Mouse (Mus musculus) forebrain, embryonic 15.5 days (tissue): ENCODE results near the gene Fam50b. TPM values are rescaled to one million over a fixed set of nuclear protein-coding genes. Genes with fewer than 3 reads are reported as not detected.

Source experiments
- ATAC-seq: fragments of 200-750 bp; cut with Nextera tagmentation; replicated peaks from 2 replicates; pipeline ENCODE4 v1.8.0; 2017; ENCODE audit warnings: mild to moderate bottlenecking, moderate TSS enrichment, moderate library complexity
- H3K27ac ChIP-seq: fragments of 300-500 bp; sonication (generic); replicated peaks from 2 replicates; pipeline ENCODE4 v1.5.1; 2015; ENCODE audit warnings: mild to moderate bottlenecking, inconsistent platforms
- H3K27me3 ChIP-seq: fragments of 300-500 bp; sonication (generic); 2 replicates; pipeline ENCODE4 v1.6.1; 2015; ENCODE audit warnings: inconsistent platforms
- H3K36me3 ChIP-seq: fragments of 300-500 bp; sonication (generic); 2 replicates; pipeline ENCODE4 v1.6.1; 2015; ENCODE audit warnings: mild to moderate bottlenecking, inconsistent platforms
- H3K4me1 ChIP-seq: fragments of 300-500 bp; sonication (generic); 2 replicates; pipeline ENCODE4 v1.6.1; 2015; ENCODE audit warnings: inconsistent platforms
- H3K4me2 ChIP-seq: fragments of 300-500 bp; sonication (generic); replicated peaks from 2 replicates; pipeline ENCODE4 v1.6.1; 2015; ENCODE audit warnings: mild to moderate bottlenecking, inconsistent platforms
- H3K4me3 ChIP-seq: fragments of 300-500 bp; sonication (generic); 2 replicates; pipeline ENCODE4 v1.5.1; 2015; ENCODE audit warnings: mild to moderate bottlenecking, inconsistent platforms
- H3K9ac ChIP-seq: fragments of 300-500 bp; sonication (generic); replicated peaks from 2 replicates; pipeline ENCODE4 v1.6.1; 2015; ENCODE audit warnings: mild to moderate bottlenecking, inconsistent platforms
- H3K9me3 ChIP-seq: fragments of 300-500 bp; sonication (generic); 2 replicates; pipeline ENCODE4 v1.6.1; 2016; ENCODE audit warnings: inconsistent platforms
- WGBS: fragments of 180-500 bp; shearing (Covaris S2); methylation state at CpG from one replicate; pipeline ENCODE4 v1.1.7; 2015; ENCODE audit warnings: mixed read lengths; 5-methylcytosine and 5-hydroxymethylcytosine counted together
- polyA plus RNA-seq: library from polyadenylated mRNA; unstranded; fragments of >200 nt; fragmentation: Nextera tagmentation; extraction: Ambion mirVana; gene quantifications from 2 replicates; pipeline ENCODE4 v1.2.1, GENCODE M21; 2015

Gene Fam50b
- polyA plus RNA-seq, 1 experiment from 2014 or later: not detected

DNA sequence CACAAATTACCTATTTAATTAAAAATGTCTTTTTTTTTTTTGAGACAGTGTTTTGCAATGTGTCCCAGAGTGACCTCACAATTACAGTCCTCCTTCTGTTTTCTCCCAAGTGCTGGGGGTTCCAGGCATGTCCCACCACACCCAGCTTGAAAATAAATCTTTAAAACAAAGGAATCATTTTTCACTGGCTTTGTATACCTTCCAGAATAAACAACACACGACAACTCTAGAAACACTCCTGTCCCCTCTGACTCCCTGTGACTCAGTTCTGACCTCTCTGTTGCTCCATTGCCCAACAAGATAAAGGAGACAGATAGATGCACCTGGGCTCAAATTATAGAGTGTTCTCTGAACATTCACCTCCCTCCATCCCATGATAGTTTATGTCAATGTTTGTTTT, 21.8 kb upstream of the Fam50b start:
- Histone ChIP-seq H3K4me3 (no peak overlapping the region), H3K4me1 (no peaks in the 10 kb centered on the region), H3K36me3 (no peaks in the 10 kb centered on the region), H3K27ac (no peak overlapping the region), H3K4me2 (no peak overlapping the region), H3K9me3 (no peaks in the 10 kb centered on the region), H3K9ac (no peak overlapping the region), H3K27me3 (no peaks in the 10 kb centered on the region)
- 75% methylated on average over 1 of the region's 1 CpGs for WGBS
- no peak for ATAC-seq

DNA sequence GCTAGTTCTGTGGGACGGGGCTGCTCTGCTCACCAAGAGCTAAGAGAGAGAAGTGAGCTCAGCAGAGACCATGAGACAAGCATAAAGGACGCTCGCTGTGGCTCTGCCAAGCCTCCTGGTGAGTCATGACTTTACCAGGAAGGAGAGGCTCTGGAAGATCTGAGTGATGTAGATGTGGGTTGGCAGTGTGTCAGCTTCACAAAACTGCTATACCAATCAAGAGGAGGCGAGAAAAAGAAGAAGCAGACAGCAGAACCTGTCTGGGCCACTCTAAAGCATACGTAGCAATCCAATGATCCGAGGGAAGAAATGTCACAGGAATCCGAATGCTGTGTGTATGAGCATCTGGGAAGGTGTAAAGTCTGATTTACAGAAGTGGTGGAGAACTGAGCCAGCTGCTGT, 19.2 kb upstream of the Fam50b start:
- no peak overlapping the region for H3K4me2 ChIP-seq
- no peak overlapping the region for H3K4me3 ChIP-seq
- no peaks in the 10 kb centered on the region for H3K9me3 ChIP-seq
- H3K27ac ChIP-seq: no peak overlapping the region
- no peaks in the 10 kb centered on the region for H3K4me1 ChIP-seq
- H3K27me3 ChIP-seq: no peaks in the 10 kb centered on the region
- no peak overlapping the region for H3K9ac ChIP-seq
- no peak for ATAC-seq
- WGBS: 50% methylated on average over 7 of the region's 7 CpGs
- no peaks in the 10 kb centered on the region for H3K36me3 ChIP-seq

DNA sequence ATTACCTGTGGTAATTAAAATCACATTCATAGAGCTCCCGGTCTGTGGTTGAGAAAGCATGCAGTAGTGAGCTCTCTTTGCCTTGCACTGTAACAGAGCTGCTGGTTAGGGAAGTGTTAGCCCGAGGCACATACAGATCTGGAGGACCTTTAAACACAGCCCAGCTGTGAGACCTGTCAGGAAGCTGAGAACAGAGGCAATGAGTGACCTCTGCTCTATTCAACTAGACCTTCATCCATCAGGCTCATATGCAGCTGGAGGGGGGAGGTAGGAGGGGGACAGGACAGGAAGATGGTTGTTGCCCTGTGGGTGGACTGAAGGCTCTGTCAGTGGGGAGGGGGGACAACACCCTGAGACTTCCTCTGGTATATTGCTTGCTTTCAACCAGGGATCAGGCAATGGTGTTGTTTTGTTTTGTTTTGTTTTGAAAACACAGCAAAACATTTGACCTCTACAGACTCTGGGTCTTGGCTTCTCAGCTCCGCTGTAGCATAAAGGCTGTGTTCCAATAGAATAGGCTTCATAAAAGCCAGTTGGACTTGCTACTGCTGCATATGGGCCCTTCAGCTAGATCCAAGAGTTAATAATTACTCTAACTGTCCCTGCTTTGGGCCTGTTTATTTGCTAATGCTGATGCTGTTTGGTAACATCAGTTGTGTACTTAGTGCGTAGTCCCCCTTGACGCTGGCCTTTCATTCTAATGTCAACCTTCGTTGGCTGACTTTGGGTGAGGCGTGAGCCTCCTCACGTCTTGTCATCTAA, 9.6 kb upstream of the Fam50b start:
- Histone ChIP-seq H3K4me3 (no peak overlapping the region), H3K9ac (no peak overlapping the region), H3K4me1 (peaks cover 3% of the 10 kb centered on the region; the same call in 1 of the 2 replicates), H3K9me3 (no peaks in the 10 kb centered on the region), H3K4me2 (no peak overlapping the region), H3K27ac (no peak overlapping the region), H3K27me3 (no peaks in the 10 kb centered on the region), H3K36me3 (no peaks in the 10 kb centered on the region)
- WGBS: 87% methylated on average over 8 of the region's 8 CpGs
- no peak for ATAC-seq

DNA sequence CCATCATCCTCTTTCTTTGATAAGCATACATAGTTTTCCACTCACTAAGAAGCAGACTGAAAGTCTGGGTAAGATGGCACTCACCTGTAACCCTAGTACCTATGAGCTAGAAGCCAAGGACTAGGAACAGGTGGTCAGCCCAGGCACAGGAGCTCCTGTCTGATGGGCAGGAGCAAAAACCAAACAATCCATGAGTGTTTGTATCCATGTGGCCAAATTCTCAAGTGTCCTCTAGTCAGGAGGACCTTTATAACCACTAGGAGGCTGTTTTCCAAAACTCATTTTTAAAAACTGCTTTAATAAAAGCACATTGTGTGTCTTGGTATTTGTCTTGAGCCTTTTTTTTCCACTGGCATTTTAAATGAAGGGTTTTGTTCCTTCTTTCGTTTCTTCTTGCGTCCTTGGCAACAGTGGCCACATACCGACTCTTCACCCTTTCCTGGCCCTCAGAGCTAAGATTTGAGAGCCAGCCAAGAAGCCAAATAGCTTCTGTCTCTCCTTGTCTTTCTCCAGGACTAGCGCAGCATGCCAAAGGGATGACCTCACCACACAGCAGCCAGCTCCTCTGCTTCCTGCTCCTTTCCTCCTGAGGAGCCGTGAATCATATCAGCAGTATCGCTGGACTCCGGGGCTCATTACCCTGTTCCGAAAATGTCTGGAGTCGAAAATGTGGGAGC, 8.7 kb upstream of the Fam50b start:
- H3K4me3 ChIP-seq: no peak overlapping the region
- ATAC-seq: no peak

DNA sequence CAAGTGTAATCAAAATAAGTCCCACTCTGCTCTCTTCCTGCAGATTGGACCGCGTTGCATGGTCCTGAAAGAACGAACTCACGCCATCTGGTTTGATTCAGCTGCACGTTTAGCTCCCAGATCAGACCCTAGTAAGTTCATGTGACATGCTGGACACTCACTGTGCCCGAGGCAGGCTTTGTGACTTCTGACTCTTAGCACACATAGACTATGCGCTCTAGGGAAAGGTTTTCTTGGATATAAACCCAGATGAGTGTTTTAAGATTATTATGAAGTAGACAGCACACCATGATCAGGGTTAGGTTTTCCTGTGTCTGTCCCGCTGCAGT, 8.2 kb upstream of the Fam50b start:
- Histone ChIP-seq H3K27me3 (no peaks in the 10 kb centered on the region), H3K36me3 (no peaks in the 10 kb centered on the region), H3K9me3 (no peaks in the 10 kb centered on the region), H3K4me1 (peaks cover 3% of the 10 kb centered on the region; the same call in 1 of the 2 replicates), H3K9ac (no peak overlapping the region), H3K4me2 (no peak overlapping the region), H3K4me3 (no peak overlapping the region), H3K27ac (no peak overlapping the region)
- ATAC-seq: no peak
- 79% methylated on average over 8 of the region's 8 CpGs for WGBS

More for the DNA sequence above, 8.7 kb upstream of the Fam50b start:
- Histone ChIP-seq H3K36me3 (no peaks in the 10 kb centered on the region), H3K9ac (no peak overlapping the region), H3K27ac (no peak overlapping the region), H3K4me1 (peaks cover 3% of the 10 kb centered on the region; the same call in 1 of the 2 replicates), H3K4me2 (no peak overlapping the region), H3K27me3 (no peaks in the 10 kb centered on the region), H3K9me3 (no peaks in the 10 kb centered on the region)
- 45% methylated on average over 9 of the region's 9 CpGs for WGBS

DNA sequence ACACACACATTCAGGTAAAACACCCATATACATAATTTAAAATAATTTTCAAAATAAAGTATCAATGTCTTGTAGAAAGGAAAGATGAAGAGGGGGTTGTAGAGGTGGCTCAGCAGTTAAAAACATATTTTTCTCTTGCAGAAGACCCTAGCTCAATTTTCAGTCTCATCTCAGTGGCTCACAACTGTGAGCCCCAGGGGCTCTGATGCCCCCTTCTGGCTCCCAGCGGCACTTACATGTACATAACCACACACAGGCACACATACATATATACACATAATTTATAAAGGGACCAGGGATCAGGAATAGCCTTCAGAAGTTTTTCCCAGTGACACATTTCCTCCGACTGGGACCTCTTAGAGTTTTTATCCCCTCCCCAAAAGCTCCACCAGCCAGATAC, 7.6 kb upstream of the Fam50b start:
- ATAC-seq: no peak
- no peaks in the 10 kb centered on the region for H3K9me3 ChIP-seq
- H3K36me3 ChIP-seq: no peaks in the 10 kb centered on the region
- no peak overlapping the region for H3K9ac ChIP-seq
- 87% methylated on average over 2 of the region's 2 CpGs for WGBS
- no peaks in the 10 kb centered on the region for H3K27me3 ChIP-seq
- no peak overlapping the region for H3K4me3 ChIP-seq
- H3K4me1 ChIP-seq: peaks cover 3% of the 10 kb centered on the region; the same call in 1 of the 2 replicates
- H3K27ac ChIP-seq: no peak overlapping the region
- no peak overlapping the region for H3K4me2 ChIP-seq

DNA sequence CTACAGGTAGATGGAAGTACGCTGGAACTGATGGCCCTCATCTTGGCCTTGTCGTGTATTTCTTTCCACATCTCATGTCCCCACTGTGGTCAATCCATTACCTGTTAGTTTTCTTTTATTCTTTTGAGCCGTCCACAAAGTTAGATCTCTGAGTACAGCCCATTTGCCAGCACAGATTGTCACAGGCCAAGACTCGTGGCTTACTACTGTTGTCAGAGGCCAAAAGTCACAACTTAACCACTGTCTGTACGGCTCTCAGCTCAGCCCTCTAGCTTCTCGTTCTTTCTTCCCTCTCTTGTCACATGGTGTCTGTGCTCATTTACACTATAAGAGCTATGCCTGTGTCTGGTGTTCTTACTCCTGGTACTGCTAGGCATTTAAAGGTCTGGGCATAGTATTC, 3.1 kb upstream of the Fam50b start:
- no peaks in the 10 kb centered on the region for H3K9me3 ChIP-seq
- 89% methylated on average over 6 of the region's 6 CpGs for WGBS
- no peak overlapping the region for H3K9ac ChIP-seq
- H3K27me3 ChIP-seq: no peaks in the 10 kb centered on the region
- no peak overlapping the region for H3K4me2 ChIP-seq
- no peak overlapping the region for H3K4me3 ChIP-seq
- no peak for ATAC-seq
- peaks cover 10% of the 10 kb centered on the region for H3K4me1 ChIP-seq
- H3K27ac ChIP-seq: no peak overlapping the region
- H3K36me3 ChIP-seq: no peaks in the 10 kb centered on the region

DNA sequence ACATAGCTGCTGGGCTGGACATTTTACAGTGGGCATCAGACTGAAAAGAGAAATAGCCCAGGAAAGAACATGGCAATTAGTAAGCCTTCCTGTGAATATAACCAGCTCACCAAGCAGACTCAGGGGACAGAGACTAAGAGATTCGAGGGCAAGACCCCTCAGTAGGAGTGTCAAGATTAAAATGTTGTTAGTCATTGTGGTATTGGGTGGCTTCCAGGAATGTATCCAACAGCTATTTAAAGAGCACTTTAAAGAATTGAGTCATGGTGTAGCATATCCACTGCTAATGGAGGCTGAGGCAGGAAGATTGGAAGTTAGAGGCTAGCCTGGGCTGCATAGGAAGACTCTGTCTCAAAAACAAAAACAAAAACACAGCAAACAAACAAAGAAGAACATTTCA, 870 bp upstream of the Fam50b start:
- H3K9ac ChIP-seq: no peak overlapping the region
- no peak overlapping the region for H3K27ac ChIP-seq
- no peak overlapping the region for H3K4me3 ChIP-seq
- H3K27me3 ChIP-seq: no peaks in the 10 kb centered on the region
- no peaks in the 10 kb centered on the region for H3K9me3 ChIP-seq
- no peak for ATAC-seq
- peaks cover 18% of the 10 kb centered on the region for H3K4me1 ChIP-seq
- no peaks in the 10 kb centered on the region for H3K36me3 ChIP-seq
- H3K4me2 ChIP-seq: no peak overlapping the region
- 56% methylated on average over 1 of the region's 1 CpGs for WGBS

DNA sequence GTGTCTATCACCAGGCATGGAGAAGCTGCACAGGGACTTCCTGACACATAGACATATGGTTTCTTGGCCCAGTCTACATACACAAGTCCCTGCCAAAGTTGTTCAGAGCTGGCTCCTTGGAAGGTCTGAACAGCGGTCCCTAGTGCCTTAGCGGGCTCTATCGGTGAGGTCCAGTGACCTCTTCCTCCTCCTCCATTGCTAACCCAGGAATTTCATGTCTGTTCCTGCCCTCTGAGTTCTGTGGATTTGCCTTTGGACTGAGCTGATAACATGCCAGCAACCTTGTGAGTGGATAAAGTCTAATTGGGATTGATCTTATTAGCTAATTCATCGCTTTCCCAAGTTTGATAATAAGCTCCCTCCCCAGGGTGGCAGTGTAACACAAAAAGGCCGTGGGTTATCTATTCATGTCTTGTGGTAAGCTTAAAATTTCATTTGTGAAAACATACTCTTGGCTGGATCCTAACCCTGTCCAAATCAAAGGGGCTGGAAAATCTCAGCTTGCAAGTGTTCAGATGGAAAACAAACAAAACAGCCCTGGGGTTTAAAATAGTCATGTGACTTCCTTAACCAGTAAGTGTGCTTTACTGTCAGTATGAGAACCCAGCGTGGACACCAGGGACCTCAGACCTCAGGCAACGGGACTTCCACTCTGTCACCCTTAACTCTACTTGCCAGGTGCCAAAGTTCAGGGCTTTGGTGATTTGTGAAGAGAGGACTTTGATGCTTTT, 3.5 kb downstream of the Fam50b start:
- Histone ChIP-seq H3K27me3 (no peaks in the 10 kb centered on the region), H3K27ac (no peak overlapping the region), H3K4me1 (peaks cover 18% of the 10 kb centered on the region), H3K36me3 (no peaks in the 10 kb centered on the region), H3K9me3 (no peaks in the 10 kb centered on the region), H3K9ac (no peak overlapping the region), H3K4me2 (no peak overlapping the region), H3K4me3 (no peak overlapping the region)
- ATAC-seq: no peak; the same call in 1 of the 2 replicates
- 48% methylated on average over 7 of the region's 7 CpGs for WGBS

DNA sequence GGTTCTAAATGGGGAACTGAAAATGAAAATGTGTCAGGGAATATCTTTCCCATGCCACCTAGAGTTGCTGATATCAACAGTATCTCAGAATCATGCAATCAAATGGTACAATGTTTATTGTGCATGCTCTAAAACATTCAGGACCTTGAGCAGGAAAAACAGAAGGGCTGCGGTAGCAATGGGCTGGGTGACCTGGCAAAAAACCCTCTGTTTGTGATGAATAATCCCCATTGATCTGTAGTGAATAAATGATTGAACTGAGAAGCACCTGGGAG, 4.0 kb downstream of the Fam50b start:
- Histone ChIP-seq H3K27me3 (no peaks in the 10 kb centered on the region), H3K36me3 (no peaks in the 10 kb centered on the region), H3K4me1 (peaks cover 18% of the 10 kb centered on the region), H3K9me3 (no peaks in the 10 kb centered on the region), H3K27ac (no peak overlapping the region), H3K4me2 (no peak overlapping the region), H3K9ac (no peak overlapping the region), H3K4me3 (no peak overlapping the region)
- no peak for ATAC-seq
- 65% methylated on average over 1 of the region's 1 CpGs for WGBS

DNA sequence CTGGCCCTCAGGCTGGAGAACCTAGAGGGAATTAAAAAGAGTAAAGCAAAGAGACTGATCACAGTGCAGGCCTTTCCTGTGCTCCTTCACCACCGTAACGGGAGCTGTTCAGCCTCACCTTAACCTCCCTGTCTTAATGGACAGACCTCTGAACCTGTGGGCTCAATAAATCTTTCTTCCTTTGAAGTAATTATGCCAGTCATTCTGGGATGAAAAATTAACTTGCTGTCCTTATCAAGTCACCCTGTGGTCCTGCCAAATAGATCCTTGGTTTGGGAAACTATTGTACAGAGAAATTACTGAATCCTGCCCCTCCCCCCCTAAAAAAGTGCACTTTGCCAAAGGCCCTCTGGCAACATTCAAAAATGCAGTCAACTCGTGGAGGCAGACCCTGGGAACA, 4.4 kb downstream of the Fam50b start:
- H3K4me2 ChIP-seq: no peak overlapping the region
- no peaks in the 10 kb centered on the region for H3K9me3 ChIP-seq
- H3K9ac ChIP-seq: no peak overlapping the region
- no peak for ATAC-seq
- H3K4me1 ChIP-seq: peaks cover 18% of the 10 kb centered on the region
- H3K27ac ChIP-seq: no peak overlapping the region
- no peaks in the 10 kb centered on the region for H3K36me3 ChIP-seq
- no peak overlapping the region for H3K4me3 ChIP-seq
- no peaks in the 10 kb centered on the region for H3K27me3 ChIP-seq
- 69% methylated on average over 3 of the region's 3 CpGs for WGBS

DNA sequence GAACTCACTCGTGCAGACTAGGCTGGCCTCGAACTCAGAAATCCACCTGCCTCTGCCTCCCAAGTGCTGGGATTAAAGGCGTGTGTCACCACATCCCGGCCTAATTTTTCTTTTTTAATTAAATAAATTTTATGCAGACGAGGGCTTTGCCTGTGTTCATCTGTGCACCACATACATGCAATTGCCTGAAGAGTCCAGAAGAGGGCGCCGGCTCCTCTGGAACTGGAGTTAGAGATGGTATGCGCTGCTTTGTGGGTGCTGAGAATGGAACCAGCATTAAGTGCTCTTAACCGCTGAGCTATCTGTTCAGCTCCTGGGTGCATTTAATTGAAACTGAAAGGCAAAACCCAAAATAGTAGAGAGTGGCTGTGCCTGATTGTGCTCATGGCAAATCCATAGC, 6.6 kb downstream of the Fam50b start:
- Histone ChIP-seq H3K4me3 (no peak overlapping the region), H3K36me3 (no peaks in the 10 kb centered on the region), H3K9me3 (no peaks in the 10 kb centered on the region), H3K27me3 (no peaks in the 10 kb centered on the region), H3K4me1 (peaks cover 8% of the 10 kb centered on the region; the same call in 1 of the 2 replicates), H3K27ac (no peak overlapping the region), H3K4me2 (no peak overlapping the region), H3K9ac (no peak overlapping the region)
- no peak for ATAC-seq
- 85% methylated on average over 9 of the region's 9 CpGs for WGBS
